ENCODE assay signal across 9 mouse cellular contexts in the genomic region with DNA sequence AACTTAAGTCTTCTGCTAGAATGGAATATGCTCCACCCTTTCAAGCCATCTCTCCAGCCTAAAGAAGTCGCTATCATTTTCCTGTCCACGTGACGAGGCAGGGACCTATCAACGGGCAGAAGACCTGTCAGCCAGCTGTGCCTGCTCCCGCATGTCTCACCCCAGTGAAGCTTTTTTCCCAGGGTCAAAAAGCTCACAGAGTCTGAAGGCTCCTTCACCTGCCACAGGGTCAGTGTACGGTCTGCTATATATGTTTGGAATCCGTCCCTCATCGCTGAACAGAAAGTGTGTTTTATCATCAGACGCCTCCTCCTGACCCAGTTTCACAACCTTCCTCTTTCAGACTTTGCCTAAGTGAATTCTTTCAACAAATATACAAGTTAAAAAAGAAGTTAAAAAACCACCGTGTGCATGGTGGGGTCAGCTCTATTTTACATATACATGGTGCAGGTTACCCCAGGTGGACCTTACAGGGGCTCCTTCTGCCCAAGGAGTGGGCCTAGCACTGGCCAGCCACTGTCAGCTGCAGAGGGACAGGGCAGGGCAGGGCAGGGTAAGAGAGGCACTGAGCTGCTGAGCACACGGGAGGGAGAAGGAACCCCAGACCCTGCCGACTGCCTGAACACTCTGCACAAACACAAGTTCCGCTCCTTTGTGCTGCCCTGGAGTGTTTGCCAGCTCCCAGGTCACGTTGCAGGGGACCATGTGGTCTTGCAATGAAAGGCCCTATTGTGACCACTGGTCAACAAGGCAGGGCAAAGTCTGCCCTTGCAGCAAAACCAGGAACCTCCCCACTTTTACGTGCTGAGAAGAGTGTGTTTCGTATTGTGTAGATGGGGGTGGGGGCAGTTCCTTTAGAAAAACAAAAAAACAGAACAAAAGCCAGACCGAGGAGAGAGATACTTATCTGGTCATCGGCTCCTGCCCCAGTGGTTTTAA.
DNase-seq lines count a peak whose midpoint lies in the region; ATAC-seq and TF ChIP-seq lines count a peak whose summit lies in the region.
"Had no signal": no experiment of that assay in that cellular context is flagged by ENCODE, and none has a peak within 500 bp of the region (broad histone marks: within the 10 kb centered on the region; RNA-seq: fewer than 3 reads in every experiment).

No protein-coding gene starts in this region.

- H3K9me3 ChIP-seq in forebrain, embryonic 13.5 days (replicated peaks), result no peaks in the 10 kb centered on the region
- H3K9me3 ChIP-seq in hindbrain, embryonic 12.5 days (replicated peaks), result no peaks in the 10 kb centered on the region
- H3K9me3 ChIP-seq in neural tube, embryonic 12.5 days, result no peaks in the 10 kb centered on the region
- H3K9me3 ChIP-seq: embryonic facial prominence, embryonic 12.5 days had no signal

- 48% methylated on average over 18 of the region's 18 CpGs for WGBS in forebrain, embryonic 13.5 days
- WGBS in hindbrain, embryonic 12.5 days, result 40% methylated on average over 18 of the region's 18 CpGs
- 47% methylated on average over 18 of the region's 18 CpGs for whole genome bisulfite sequencing in neural tube, embryonic 12.5 days
- 10% methylated on average over 18 of the region's 18 CpGs for WGBS in thymus, adult 2 months

- intact Hi-C loops in gastrocnemius, adult 2 months (cut with DNase I), result no loop called here

- peak; percentile 80; the same call in 1 of the 2 replicates for ATAC-seq in forebrain, embryonic 13.5 days
- peak; percentile 48; the same call in 1 of the 2 replicates for ATAC-seq in hindbrain, embryonic 12.5 days (ENCODE audit: low FRiP score)
- ATAC-seq in neural tube, embryonic 12.5 days (ENCODE audit: low FRiP score, low read depth), result no peak

- peak overlapping the region; percentile 62 for H3K27ac ChIP-seq in gastrocnemius, adult 2 months
- H3K27ac ChIP-seq in forebrain, embryonic 13.5 days, result peak overlapping the region; percentile 10; the same call in 1 of the 2 replicates
- peak overlapping the region; percentile 53 for H3K27ac ChIP-seq in hindbrain, embryonic 12.5 days
- H3K27ac ChIP-seq in neural tube, embryonic 12.5 days, result no peak overlapping the region
- peak overlapping the region; percentile 89 for H3K27ac ChIP-seq in thymus, adult 2 months (ENCODE audit: control insufficient read depth, insufficient read depth, low read length)
- H3K27ac ChIP-seq: embryonic facial prominence, embryonic 12.5 days had no signal

- 0 out of 2 replicates have a peak, but pooled peaks have one; percentile 29 for TF ChIP-seq POLR2A in thymus, adult 2 months (IDR thresholded peaks at IDR 0.05; ENCODE audit: control insufficient read depth, extremely low read depth, insufficient read depth, low read length, poor library complexity)

- DNase-seq in gastrocnemius, adult 2 months, result peak; percentile 38
- DNase-seq in gastrocnemius, postnatal 10 days, result no peak
- peak; percentile 83 to 93 for DNase-seq in layer of hippocampus, adult 8-10 months (ENCODE audit: low spot score in 2 of 2)
- DNase-seq in lung, adult 18-20 months, result peak; percentile 79 to 87
- DNase-seq in thymus, adult 2 months, result peak; percentile 61

- no peak for TF ChIP-seq CTCF in gastrocnemius, adult 2 months (IDR thresholded peaks at IDR 0.05)
- TF ChIP-seq CTCF in thymus, adult 2 months (IDR thresholded peaks at IDR 0.05; ENCODE audit: borderline replicate concordance, control insufficient read depth, extremely low read depth, insufficient read depth, low read length, poor library complexity), result no peak

- no peaks in the 10 kb centered on the region for H3K27me3 ChIP-seq in forebrain, embryonic 13.5 days
- no peaks in the 10 kb centered on the region for H3K27me3 ChIP-seq in hindbrain, embryonic 12.5 days
- no peaks in the 10 kb centered on the region for H3K27me3 ChIP-seq in neural tube, embryonic 12.5 days (replicated peaks)
- H3K27me3 ChIP-seq in thymus, adult 2 months (ENCODE audit: control insufficient read depth, insufficient read depth, low read length), result no peaks in the 10 kb centered on the region
- H3K27me3 ChIP-seq: embryonic facial prominence, embryonic 12.5 days had no signal

- no peaks in the 10 kb centered on the region for H3K36me3 ChIP-seq in forebrain, embryonic 13.5 days (ENCODE audit: poor library complexity, severe bottlenecking)
- no peaks in the 10 kb centered on the region for H3K36me3 ChIP-seq in hindbrain, embryonic 12.5 days
- no peaks in the 10 kb centered on the region for H3K36me3 ChIP-seq in neural tube, embryonic 12.5 days
- no peaks in the 10 kb centered on the region for H3K36me3 ChIP-seq in thymus, adult 2 months (ENCODE audit: control insufficient read depth, insufficient read depth, low read length)
- H3K36me3 ChIP-seq: embryonic facial prominence, embryonic 12.5 days had no signal

- peak overlapping the region; percentile 12; the same call in 1 of the 2 replicates for H3K4me2 ChIP-seq in forebrain, embryonic 13.5 days
- H3K4me2 ChIP-seq in hindbrain, embryonic 12.5 days (replicated peaks), result peak overlapping the region; percentile 19; the same call in 1 of the 2 replicates
- 0 out of 2 replicates have a peak overlapping the region, but pooled peaks have one; percentile 5 for H3K4me2 ChIP-seq in neural tube, embryonic 12.5 days (replicated peaks)
- H3K4me2 ChIP-seq: embryonic facial prominence, embryonic 12.5 days had no signal

- no peak overlapping the region for H3K4me3 ChIP-seq in gastrocnemius, adult 2 months
- no peak overlapping the region for H3K4me3 ChIP-seq in forebrain, embryonic 13.5 days
- H3K4me3 ChIP-seq in hindbrain, embryonic 12.5 days, result no peak overlapping the region
- H3K4me3 ChIP-seq in neural tube, embryonic 12.5 days, result no peak overlapping the region
- H3K4me3 ChIP-seq in thymus, adult 2 months (ENCODE audit: control insufficient read depth, insufficient read depth, low read length), result peak overlapping the region; percentile 24
- H3K4me3 ChIP-seq: embryonic facial prominence, embryonic 12.5 days had no signal

- H3K4me1 ChIP-seq in forebrain, embryonic 13.5 days, result peaks cover 6% of the 10 kb centered on the region
- H3K4me1 ChIP-seq in hindbrain, embryonic 12.5 days, result peaks cover 12% of the 10 kb centered on the region
- H3K4me1 ChIP-seq in neural tube, embryonic 12.5 days, result peaks cover 6% of the 10 kb centered on the region; the same call in 1 of the 2 replicates
- peaks cover 48% of the 10 kb centered on the region for H3K4me1 ChIP-seq in thymus, adult 2 months (replicated peaks; ENCODE audit: control insufficient read depth, insufficient read depth, low read length)

- no peak overlapping the region for H3K9ac ChIP-seq in forebrain, embryonic 13.5 days
- no peak overlapping the region for H3K9ac ChIP-seq in hindbrain, embryonic 12.5 days
- H3K9ac ChIP-seq in neural tube, embryonic 12.5 days, result no peak overlapping the region
- H3K9ac ChIP-seq: embryonic facial prominence, embryonic 12.5 days had no signal
